Mouse (Mus musculus): ENCODE measurements around the gene Pak2.

- TF ChIP-seq CTCF (IDR thresholded peaks at IDR 0.05) = no peak
- peak; percentile 35; the same call in 1 of the 2 replicates for TF ChIP-seq EP300 (IDR thresholded peaks at IDR 0.05)
Observed at GRCm38 (mm10) chr16:32113541-32114218, 34.5 kb upstream of the Pak2 start.

Measured in lung, postnatal 0 days (tissue).